Mouse (Mus musculus) left cerebral cortex, adult 6 months (tissue): ENCODE measurements around the gene Nhlrc2. TPM values are rescaled to one million over a fixed set of nuclear protein-coding genes. Genes with fewer than 3 reads are reported as not detected.

ENCODE experiments used
- long read RNA-seq, 2 experiments: library from polyadenylated mRNA; unstranded; transcript quantifications; one replicate each; pipeline ENCODE4 v2.0.0; 2019 to 2020
- polyA plus RNA-seq: library from polyadenylated mRNA; unstranded; fragments of <200 nt; fragmentation: Nextera tagmentation; gene quantifications from 2 replicates; pipeline ENCODE4 v1.2.3, GENCODE M21; 2021

Gene Nhlrc2
- 1.5 and 2.0 TPM in 2 replicates for polyA plus RNA-seq
- long read RNA-seq, experiment 1, full-length matches to known transcripts, result 6 of 21 reads
- long read RNA-seq, experiment 1, partial matches to known transcripts, result 1 of 21 reads
- long read RNA-seq, experiment 1, other reads (novel, unspliced or antisense), result 14 of 21 reads
- long read RNA-seq, experiment 2, partial matches to known transcripts, result 13 of 15 reads
- long read RNA-seq, experiment 2, other reads (novel, unspliced or antisense), result 2 of 15 reads

GRCm38 (mm10) chr19:56548230-56549032 lies at the start of gene Nhlrc2:
Gene Nhlrc2 (plus strand): TSS chr19:56548261.

GRCm38 (mm10) chr19:56547456-56548229 lies 418 bp upstream of the Nhlrc2 start, which contains the start of gene Dclre1a:
Gene Dclre1a (minus strand): TSS chr19:56548222.

Other genes with a start within 250 kb of the Nhlrc2 start
- gene Nrap, start 158.2 kb upstream of the Nhlrc2 start, polyA plus RNA-seq, result 0.19 and 0.27 TPM in 2 replicates
- gene Casp7, start 151.1 kb upstream of the Nhlrc2 start, polyA plus RNA-seq, result 3.0 and 3.3 TPM in 2 replicates
- gene Plekhs1, start 86.6 kb upstream of the Nhlrc2 start, polyA plus RNA-seq, result 0.25 and 0.33 TPM in 2 replicates
- gene Dclre1a, start within 50 bp of the Nhlrc2 start, polyA plus RNA-seq, result 6.7 and 7.2 TPM in 2 replicates
- 2.9 and 16.6 TPM in 2 replicates for gene Adrb1, start 173.9 kb downstream of the Nhlrc2 start, polyA plus RNA-seq